Mouse (Mus musculus): ENCODE results near the gene Nudt22. TPM values are rescaled to one million over a fixed set of nuclear protein-coding genes. Genes with fewer than 3 reads are reported as not detected.

Nudt22 gene
- polyA plus RNA-seq, 1 experiment, result 11.7 TPM

GRCm38 (mm10) chr19:6987061-6987903 is 8.6 kb downstream of the Nudt22 start, which contains the start of gene Vegfb:
TSS of gene Vegfb (minus strand) at chr19:6987651.
- Histone ChIP-seq H3K4me3 (ENCODE audit: insufficient read depth, low read depth, low read length) (peak within 1 kb of the TSS; percentile 76), H3K27ac (replicated peaks; ENCODE audit: low read depth, low read length) (peak within 1 kb of the TSS; percentile 69), H3K4me1 (ENCODE audit: control insufficient read depth, insufficient read depth, insufficient read length, low read length) (peaks cover 11% of the 10 kb centered on the region)

DNA sequence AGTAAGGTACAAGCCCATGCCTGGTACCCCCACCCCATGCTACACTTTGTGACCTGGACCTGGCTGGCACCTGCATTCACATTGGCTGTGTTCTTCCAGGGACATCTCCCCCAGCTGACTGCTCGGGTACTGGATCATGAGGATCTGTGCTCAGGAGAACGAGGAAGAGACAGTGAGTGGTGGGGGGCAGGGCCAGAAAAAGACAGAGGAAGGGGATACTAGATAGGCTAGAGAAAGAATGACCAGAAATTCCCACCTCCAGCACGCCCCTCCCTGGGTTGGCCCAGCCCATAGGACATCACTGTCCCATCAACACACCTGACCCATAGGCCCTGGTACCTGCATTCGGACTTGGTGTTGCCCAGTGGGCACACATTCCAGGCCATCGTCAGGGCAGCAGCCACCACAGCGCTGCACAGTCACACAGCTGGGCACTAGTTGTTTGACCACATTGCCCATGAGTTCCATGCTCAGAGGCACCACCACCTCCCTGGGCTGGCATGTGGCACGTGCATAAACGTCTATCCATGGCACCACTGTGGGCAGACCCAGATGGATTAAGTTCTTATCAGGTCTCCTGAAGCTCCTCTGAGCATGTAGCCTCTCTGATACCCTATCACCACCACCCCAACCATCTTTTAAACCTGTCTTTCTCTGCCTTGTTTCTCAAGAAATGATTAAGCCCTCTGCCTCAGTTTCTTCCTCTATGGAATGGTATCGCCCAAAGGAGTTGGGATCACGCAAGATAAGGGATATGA is 9.8 kb downstream of the Nudt22 start:
- Histone ChIP-seq H3K4me1 (ENCODE audit: control insufficient read depth, insufficient read depth, insufficient read length, low read length) (peaks cover 11% of the 10 kb centered on the region), H3K27ac (replicated peaks; ENCODE audit: low read depth, low read length) (peak overlapping the region; percentile 69), H3K4me3 (ENCODE audit: insufficient read depth, low read depth, low read length) (peak overlapping the region; percentile 76)

GRCm38 (mm10) chr19:6985300-6985699 is 10.6 kb downstream of the Nudt22 start:
- peaks cover 11% of the 10 kb centered on the region for H3K4me1 ChIP-seq (ENCODE audit: control insufficient read depth, insufficient read depth, insufficient read length, low read length)
- H3K4me3 ChIP-seq (ENCODE audit: insufficient read depth, low read depth, low read length), result no peak overlapping the region
- H3K27ac ChIP-seq (replicated peaks; ENCODE audit: low read depth, low read length), result no peak overlapping the region

GRCm38 (mm10) chr19:6983621-6984020 is 12.3 kb downstream of the Nudt22 start:
- no peak overlapping the region for H3K27ac ChIP-seq (replicated peaks; ENCODE audit: low read depth, low read length)
- H3K4me3 ChIP-seq (ENCODE audit: insufficient read depth, low read depth, low read length), result no peak overlapping the region
- H3K4me1 ChIP-seq (ENCODE audit: control insufficient read depth, insufficient read depth, insufficient read length, low read length), result peaks cover 11% of the 10 kb centered on the region

- Histone ChIP-seq H3K4me3 (ENCODE audit: insufficient read depth, low read depth, low read length) (peak overlapping the region; percentile 4; the same call in 1 of the 2 replicates), H3K27ac (replicated peaks; ENCODE audit: low read depth, low read length) (peak overlapping the region; percentile 99), H3K4me1 (ENCODE audit: control insufficient read depth, insufficient read depth, insufficient read length, low read length) (peaks cover 6% of the 10 kb centered on the region; the same call in 1 of the 2 replicates)
Measured at GRCm38 (mm10) chr19:6981465-6981864, 14.5 kb downstream of the Nudt22 start.

DNA sequence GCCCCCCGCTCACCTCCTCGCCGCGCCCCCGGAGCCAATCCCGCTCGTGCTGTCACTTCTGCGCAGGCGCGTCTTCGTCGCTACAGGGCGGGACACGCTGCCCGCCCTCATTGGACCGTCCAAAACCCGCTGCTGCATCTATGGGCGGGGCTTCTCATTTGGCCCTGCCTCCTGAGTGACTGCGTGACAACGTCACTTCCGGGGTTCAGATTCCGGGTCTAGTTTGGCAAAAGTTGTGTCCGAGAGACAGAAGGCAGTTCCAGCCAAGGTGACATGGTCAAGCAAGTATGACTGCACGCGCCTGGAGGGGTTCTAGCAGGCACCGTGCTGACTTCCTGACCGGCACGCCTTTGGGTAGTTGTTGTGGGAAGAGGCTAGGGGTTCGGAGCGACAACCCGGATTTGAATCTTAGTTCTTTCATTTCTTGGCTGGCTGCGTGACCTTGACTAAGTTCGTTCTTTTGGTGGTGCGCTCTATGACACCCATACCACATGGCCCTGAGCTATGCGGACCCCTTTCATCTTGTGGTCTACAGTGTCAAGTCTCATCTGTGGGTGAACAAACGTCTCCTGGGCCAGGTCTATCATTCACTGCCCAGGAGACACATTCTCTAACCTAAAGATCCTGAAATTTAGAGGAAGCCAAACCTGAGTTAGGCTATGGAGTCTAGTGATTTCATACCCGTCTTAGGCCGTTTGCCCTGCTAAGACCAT is 15.4 kb downstream of the Nudt22 start, which contains the start of gene Fkbp2:
Gene Fkbp2, minus strand, starts transcription at position 121 of the 713 bp plus-strand sequence.
- Histone ChIP-seq H3K4me1 (ENCODE audit: control insufficient read depth, insufficient read depth, insufficient read length, low read length) (no peaks in the 10 kb centered on the region), H3K4me3 (ENCODE audit: insufficient read depth, low read depth, low read length) (peak within 1 kb of the TSS; percentile 84), H3K27ac (replicated peaks; ENCODE audit: low read depth, low read length) (peak within 1 kb of the TSS; percentile 99)

- H3K4me3 ChIP-seq (ENCODE audit: insufficient read depth, low read depth, low read length), result peak overlapping the region; percentile 68
- no peaks in the 10 kb centered on the region for H3K4me1 ChIP-seq (ENCODE audit: control insufficient read depth, insufficient read depth, insufficient read length, low read length)
- H3K27ac ChIP-seq (replicated peaks; ENCODE audit: low read depth, low read length), result peak overlapping the region; percentile 69
Measured at GRCm38 (mm10) chr19:6979486-6980380, 16.2 kb downstream of the Nudt22 start.

DNA sequence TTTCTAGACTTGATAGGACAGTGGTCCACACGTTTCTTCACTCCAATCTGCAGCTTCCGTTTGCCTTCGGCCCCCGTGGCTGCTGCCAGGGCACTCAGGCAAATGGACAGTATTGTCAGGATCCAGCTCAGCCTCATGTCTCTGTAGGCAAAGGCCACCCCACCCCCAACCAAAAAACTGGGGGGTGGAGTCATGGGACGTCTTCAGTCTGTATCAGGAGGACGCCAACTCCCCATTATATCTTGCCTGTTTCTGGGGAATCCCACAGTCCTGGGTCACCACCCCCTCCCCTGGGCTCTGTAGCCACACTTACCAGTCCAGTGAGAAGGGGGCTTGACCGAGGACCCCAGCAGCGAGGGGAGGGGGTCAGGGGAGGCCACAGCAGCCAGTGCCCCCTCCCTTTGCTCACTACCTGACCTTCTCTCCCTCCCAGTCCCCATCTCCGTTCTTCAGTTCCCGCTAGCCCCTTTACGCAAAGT is 16.9 kb downstream of the Nudt22 start:
- Histone ChIP-seq H3K4me1 (ENCODE audit: control insufficient read depth, insufficient read depth, insufficient read length, low read length) (no peaks in the 10 kb centered on the region), H3K27ac (replicated peaks; ENCODE audit: low read depth, low read length) (0 out of 2 replicates have a peak overlapping the region, but pooled peaks have one; percentile 1), H3K4me3 (ENCODE audit: insufficient read depth, low read depth, low read length) (peak overlapping the region; percentile 63)

- Histone ChIP-seq H3K4me3 (ENCODE audit: insufficient read depth, low read depth, low read length) (peak overlapping the region; percentile 63; the same call in 1 of the 2 replicates), H3K4me1 (ENCODE audit: control insufficient read depth, insufficient read depth, insufficient read length, low read length) (no peaks in the 10 kb centered on the region), H3K27ac (replicated peaks; ENCODE audit: low read depth, low read length) (no peak overlapping the region)
Measured at GRCm38 (mm10) chr19:6978639-6978974, 17.3 kb downstream of the Nudt22 start.

GRCm38 (mm10) chr19:6977759-6978638 is 17.9 kb downstream of the Nudt22 start:
- no peak overlapping the region for H3K27ac ChIP-seq (replicated peaks; ENCODE audit: low read depth, low read length)
- no peaks in the 10 kb centered on the region for H3K4me1 ChIP-seq (ENCODE audit: control insufficient read depth, insufficient read depth, insufficient read length, low read length)
- 0 out of 2 replicates have a peak overlapping the region, but pooled peaks have one; percentile 63 for H3K4me3 ChIP-seq (ENCODE audit: insufficient read depth, low read depth, low read length)

GRCm38 (mm10) chr19:6975537-6976521 is 20.1 kb downstream of the Nudt22 start, which contains the start of gene Plcb3:
TSS of gene Plcb3 (minus strand) at chr19:6976470.
- Histone ChIP-seq H3K4me3 (ENCODE audit: insufficient read depth, low read depth, low read length) (peak within 1 kb of the TSS; percentile 80), H3K27ac (replicated peaks; ENCODE audit: low read depth, low read length) (peak within 1 kb of the TSS; percentile 92), H3K4me1 (ENCODE audit: control insufficient read depth, insufficient read depth, insufficient read length, low read length) (no peaks in the 10 kb centered on the region)
